Mouse (Mus musculus): ENCODE data around the gene Cyp4f17.

The Cyp4f17 gene

DNA sequence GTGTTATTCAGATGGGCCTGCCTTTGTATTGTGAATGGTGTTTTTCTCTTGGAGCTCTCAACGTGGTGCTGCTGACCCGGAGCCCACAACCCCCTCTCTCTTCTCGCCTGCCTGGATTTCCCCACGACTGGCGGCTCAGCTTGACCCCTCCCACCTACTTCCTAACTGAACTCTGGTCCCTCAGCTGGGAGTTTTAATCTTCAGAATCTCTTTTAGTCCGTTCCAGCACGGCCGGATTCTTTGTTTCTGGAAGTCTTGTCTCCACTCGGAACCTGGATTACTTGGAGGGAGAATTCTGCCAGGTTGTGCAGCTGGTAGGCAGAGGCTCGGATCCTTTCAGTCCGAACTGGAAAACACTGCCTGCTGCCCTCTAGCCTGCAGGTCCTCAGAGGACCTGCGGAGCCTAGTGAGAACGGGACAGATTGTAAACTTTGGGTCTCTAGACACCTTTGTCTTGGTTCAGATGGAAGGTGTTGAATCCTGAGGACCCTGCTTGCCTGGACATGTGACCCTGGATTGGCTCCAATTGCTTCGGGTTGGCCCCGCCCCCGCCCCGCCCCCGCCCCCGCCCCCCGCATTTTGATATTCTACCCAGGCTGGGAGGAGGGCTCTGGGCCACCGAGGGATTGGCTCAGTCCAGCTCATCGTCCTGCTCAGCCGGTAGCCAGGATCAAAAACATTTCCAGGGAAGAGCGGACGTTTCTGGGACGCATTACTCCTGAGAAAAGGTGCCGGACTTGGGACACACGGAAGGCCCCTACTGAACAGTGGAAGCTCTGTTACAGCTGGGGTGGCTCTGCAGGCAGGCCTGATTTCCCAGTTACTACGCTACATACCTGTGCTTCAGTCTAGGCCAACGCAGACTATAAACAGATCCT, at the start of gene Cyp4f17:
Gene Cyp4f17 (plus strand): TSS at position 200 of the 878 bp plus-strand sequence.
- TF ChIP-seq GATA4 (IDR thresholded peaks at IDR 0.05; ENCODE audit: insufficient replicate concordance, low read length): no peak

DNA sequence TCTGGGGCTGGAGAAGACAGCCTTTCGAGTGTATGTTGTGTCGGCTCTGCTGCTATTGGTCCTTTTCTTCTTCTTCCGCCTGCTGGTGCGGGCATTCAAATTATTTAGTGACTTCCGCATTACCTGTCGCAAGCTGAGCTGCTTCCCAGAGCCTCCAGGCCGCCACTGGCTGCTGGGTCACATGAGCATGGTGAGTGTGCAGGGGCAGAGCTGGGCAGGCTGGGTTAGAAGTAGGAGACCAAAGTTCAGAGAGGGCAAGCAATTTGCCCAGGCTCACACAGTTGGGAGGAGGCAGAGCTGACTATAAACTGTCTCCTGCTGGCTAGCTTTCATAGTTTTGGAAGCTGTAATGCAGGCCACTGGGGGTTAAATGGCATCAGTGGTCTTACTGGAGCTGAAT, 37.4 kb upstream of the Cyp4f17 start:
- no peak for TF ChIP-seq GATA4 (IDR thresholded peaks at IDR 0.05; ENCODE audit: insufficient replicate concordance, low read length)

DNA sequence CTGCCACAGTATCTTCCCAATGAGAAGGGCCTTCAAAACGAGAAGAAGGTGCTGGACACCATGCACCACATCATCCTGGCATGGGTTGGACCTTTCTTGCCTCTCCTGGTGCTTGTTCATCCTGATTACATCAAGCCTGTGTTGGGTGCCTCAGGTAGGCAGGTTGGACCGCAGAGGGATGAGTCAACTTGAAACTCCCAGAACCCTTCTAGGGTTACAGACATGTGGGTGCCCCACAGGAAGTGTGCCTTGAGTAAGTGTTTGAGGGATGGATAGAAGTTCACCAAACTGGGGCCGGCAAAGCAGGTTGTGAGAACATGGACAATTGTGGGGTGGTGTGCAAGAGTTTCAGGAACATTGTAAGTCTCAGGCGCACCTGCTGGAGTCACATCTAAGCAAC, 35.1 kb upstream of the Cyp4f17 start:
- TF ChIP-seq GATA4 (IDR thresholded peaks at IDR 0.05; ENCODE audit: insufficient replicate concordance, low read length): no peak

DNA sequence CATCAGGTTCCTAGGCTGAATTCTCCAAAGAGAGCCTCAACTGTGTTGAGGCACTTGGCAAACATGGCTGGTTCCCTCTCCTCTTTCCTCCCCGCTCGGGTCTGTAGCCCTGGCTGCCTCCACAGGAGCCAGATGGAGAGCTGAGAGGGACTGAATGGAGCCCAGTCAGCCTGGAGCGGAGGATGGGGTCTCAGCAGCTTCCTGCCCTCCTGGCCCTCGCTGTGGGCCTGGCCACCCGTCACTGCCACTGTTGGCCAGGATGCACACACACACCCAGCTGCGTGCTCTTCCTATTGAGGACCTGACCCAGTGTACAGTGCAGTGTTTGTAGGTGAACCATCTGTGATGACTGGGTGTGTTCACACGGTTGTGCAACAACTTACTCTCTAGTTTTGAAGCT, 33.7 kb upstream of the Cyp4f17 start:
- TF ChIP-seq GATA4 (IDR thresholded peaks at IDR 0.05; ENCODE audit: insufficient replicate concordance, low read length): no peak

DNA sequence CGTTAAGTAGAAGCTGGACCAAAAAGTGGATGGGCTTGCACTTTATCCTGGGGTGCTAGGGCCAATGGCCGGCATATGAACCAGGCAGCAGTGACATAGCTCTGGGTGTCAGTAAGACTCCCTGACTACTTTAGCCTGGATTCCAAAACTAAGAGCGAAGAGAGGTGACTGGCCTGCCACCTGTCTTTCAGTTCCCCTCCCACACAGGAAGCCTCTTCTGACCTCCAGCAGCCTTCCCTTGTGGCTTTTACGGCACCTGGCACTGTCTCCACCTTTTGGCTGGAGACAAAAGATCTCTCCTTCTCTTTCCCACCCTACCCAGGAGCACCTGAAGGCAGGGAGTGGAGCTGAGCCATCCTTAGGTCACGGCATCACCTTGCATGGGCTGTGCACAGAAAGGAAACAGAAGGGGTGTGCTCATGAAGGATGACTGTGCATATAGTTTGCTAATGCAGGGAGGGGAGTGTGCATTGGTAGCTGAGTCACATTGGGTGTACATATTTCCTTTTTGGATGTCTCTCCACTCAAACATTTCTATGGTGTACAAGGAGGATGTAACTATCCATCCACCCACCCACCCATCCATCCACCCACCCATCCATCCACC, 30.8 kb upstream of the Cyp4f17 start:
- no peak for TF ChIP-seq GATA4 (IDR thresholded peaks at IDR 0.05; ENCODE audit: insufficient replicate concordance, low read length)

DNA sequence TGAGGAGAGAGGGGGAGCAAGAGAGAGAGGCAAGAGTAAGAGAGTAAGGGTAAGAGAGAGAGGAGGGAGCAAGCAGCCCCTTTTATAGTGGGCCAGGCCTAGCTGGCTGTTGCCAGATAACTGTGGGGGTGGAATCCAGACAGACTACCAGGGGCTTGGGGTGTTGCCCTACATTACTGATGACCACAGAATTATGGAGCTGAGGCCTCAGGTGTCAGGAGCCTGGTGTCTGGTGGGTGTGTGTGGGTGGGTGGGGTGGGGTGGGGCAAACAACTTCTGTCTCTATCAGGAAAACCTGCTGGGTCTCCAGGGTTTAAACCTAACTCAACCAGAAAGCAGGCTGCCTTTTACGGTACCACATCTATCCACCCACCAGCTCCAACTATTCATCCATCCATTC, 28.6 kb upstream of the Cyp4f17 start:
- no peak for TF ChIP-seq GATA4 (IDR thresholded peaks at IDR 0.05; ENCODE audit: insufficient replicate concordance, low read length)

DNA sequence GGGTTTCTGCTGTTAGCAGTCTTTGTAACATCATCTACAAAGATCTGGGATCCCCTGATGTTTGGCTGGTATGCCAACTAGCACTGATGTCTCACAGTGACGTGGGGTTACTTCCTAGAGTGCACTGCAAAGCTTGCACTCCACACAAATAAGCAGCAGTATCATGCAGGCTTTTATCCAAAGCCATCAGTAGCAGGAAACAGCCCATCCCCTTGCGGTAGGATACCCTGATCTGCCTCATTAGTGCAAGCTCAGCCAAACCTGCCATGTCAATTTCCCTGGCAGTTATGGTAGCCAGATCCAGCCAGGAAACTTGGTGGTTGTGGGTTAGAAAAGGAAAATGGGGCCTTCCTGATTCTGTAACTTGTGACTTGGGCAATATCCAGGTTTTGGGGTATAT, 27.1 kb upstream of the Cyp4f17 start:
- no peak for TF ChIP-seq GATA4 (IDR thresholded peaks at IDR 0.05; ENCODE audit: insufficient replicate concordance, low read length)

DNA sequence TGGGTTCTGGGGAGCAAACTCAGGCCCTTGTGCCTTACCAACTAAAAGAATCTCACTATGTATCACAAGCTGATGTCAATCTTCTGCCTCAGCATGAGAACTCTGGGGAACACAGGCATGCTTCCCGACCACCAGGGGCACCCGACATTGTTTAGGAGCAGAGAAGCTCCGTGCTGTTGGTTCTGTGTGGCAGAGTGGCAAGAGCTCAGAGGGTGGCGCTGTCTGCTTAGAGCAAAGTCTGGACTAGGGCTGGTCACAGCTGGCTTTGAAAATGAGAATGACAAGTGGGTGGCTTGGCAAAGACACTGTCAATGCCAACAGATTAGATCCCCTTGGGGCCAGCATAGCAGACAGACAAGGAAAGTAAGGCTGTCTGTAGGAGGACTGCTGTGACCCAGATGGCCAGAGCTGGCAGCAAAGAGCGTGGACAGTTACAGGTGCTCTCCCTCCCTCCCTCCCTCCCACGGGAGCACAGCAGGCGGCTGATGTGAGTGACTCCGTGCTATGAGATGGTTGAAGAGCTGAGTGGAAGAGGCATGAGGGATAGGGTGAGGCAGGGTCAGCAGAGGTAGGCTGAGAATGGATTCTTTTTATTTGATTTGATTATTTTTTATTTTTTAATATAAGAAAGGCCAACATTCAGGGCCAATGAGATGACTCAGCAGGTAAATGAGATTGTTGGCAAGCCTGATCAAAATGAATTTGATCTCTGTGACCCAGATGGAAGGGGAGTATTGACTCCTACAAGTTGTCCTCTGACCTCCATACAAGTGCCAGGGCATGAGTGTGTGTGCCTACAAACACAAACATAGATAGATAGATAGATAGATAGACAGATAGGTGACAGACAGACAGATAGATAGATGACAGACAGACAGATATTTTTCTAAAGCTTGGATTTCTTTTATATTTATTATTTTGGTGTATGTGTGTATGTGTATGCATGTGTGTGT, 26.0 kb upstream of the Cyp4f17 start:
- peak; percentile 86 for TF ChIP-seq GATA4 (IDR thresholded peaks at IDR 0.05; ENCODE audit: insufficient replicate concordance, low read length)

DNA sequence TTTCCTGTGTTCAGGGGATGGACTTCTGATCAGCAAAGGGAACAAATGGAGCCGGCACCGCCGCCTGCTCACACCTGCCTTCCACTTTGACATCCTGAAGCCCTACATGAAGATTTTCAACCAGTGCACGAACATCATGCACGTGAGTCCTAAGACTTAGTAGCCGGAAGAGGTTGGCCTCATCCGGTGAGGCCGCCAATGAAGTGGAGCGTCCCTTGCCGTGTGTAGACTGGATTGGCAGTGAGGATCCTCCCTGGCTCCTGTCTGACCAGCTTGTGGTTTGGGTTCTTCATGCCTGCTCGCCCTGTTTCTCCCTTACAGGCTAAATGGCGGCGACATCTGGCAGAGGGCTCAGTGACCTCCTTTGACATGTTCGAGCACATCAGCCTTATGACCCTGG, 24.1 kb upstream of the Cyp4f17 start:
- no peak for TF ChIP-seq GATA4 (IDR thresholded peaks at IDR 0.05; ENCODE audit: insufficient replicate concordance, low read length)

DNA sequence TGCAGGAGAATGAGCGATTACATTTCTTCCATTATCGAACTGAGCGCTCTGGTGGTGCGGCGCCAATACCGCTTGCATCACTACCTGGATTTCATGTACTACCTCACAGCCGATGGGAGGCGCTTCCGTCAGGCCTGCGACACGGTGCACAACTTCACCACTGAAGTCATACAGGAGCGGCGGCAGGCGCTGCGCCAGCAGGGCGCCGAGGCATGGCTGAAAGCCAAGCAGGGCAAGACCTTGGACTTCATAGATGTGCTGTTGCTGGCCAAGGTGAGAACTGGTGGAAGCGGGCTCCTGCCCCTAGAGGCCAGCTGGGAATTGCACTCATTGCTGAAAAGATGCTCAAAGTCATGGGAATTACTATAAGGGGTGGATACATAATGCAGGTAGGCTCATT, 22.6 kb upstream of the Cyp4f17 start:
- TF ChIP-seq GATA4 (IDR thresholded peaks at IDR 0.05; ENCODE audit: insufficient replicate concordance, low read length): peak; percentile 43; the same call in 1 of the 2 replicates

DNA sequence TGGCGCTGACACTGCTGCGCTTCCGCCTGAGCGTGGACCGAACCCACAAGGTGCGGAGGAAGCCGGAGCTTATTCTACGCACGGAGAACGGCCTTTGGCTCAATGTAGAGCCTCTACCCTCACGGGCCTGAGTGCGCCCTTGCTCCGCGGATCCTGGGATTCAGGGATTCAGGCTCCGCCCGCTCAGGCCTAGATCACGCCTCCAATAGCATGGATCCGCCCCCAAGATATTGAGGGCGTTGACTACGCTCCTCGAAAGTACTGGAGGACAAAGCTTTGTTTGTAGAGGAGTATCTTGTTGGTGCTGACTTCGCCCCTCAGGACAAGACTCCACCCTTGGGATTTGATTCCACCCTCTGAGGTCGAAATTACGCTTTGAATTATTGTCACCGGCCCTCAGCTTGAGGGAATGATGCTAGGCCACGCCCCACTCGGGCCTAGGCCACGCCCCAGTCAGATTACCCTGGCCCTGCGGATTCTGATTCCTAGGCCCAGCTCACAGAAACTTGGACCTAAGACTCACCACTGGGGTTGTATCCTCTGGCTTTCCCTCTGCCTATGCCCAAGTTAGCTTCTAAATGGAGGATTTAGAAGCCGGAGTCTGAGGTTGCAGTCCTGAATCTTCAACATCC, 13.4 kb upstream of the Cyp4f17 start:
- TF ChIP-seq GATA4 (IDR thresholded peaks at IDR 0.05; ENCODE audit: insufficient replicate concordance, low read length): no peak

DNA sequence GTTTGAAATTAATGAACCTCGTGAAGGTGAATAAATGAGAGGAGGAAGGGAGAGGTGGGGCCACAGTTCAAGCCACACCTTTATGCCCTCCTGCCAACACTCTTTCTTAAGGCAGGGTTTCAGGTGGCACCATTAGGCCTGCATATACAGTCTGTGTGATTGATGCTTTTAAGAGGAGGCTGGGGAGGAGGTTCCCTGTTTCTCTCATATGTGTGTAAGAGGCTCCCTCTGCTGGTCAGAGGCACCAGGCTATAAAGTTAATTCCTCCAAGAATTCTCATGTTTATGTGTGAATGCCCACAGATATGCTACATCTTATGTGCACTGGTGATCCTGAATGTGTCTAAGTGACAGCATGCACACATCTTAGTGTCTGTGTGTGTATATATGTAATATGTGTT, 11.2 kb upstream of the Cyp4f17 start:
- no peak for TF ChIP-seq GATA4 (IDR thresholded peaks at IDR 0.05; ENCODE audit: insufficient replicate concordance, low read length)

DNA sequence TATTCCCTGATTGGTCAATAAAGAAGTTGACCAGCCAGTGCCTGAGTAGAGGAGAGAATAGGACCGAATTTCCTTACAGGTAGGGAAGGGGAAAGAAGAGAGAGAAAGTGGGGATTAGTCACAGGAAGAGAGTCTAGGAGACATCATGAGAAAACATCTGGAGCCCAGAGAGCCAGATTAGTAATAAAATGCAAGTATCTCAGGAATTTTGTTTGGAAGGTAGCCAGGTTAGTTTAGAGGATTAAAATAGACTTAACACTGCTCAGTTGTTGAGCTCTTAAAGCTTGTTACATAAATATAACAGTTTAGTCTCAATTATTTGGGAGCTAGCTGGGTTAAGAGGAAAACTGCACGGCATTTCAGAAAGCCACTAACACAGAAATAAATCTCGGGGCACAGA, 4.8 kb upstream of the Cyp4f17 start:
- no peak for TF ChIP-seq GATA4 (IDR thresholded peaks at IDR 0.05; ENCODE audit: insufficient replicate concordance, low read length)

DNA sequence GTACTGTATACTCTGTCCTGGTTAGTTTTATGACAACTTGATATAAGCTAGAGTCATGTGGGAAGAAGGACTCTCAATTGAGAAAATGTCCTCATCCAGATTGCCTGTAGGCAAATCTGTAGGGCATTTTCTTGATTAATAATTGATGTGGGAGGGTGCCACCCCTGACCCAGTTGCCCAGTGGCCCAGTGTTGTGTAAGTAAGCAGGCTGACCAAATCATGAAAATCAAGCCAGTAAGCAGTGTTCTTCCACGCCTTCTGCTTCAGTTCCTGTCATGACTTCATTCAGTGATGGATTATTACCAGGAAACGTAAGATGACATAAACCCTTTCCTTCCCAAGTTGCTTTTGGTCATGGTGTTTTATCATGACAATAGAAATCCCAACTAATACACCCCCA, 2.7 kb upstream of the Cyp4f17 start:
- no peak for TF ChIP-seq GATA4 (IDR thresholded peaks at IDR 0.05; ENCODE audit: insufficient replicate concordance, low read length)

DNA sequence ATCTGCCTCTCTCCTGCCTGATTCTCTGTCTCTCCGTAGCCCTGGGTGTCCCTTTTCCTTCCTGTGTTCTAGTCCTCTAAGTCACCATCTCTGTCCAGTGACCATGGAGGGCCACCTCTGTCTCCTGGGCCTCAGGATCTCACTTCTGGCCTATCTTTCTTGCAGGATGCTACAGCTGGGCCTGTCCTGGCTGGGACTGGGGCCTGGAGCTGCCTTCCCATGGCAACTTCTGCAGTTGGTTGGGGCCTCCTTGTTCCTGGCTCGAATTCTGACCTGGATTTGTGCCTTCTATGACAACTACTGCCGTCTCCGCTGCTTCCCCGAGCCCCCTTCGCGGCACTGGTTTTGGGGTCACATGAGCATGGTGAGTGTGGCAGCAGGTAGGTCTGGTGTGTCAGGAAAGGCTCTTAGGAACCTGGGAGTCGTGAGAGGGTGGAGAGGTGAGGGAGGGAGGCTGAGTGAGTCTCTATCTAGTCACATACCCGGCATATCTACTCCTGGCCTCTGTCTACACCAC, 937 bp downstream of the Cyp4f17 start:
- TF ChIP-seq GATA4 (IDR thresholded peaks at IDR 0.05; ENCODE audit: insufficient replicate concordance, low read length): no peak

Measured in liver, adult (tissue).